In genomic region chr3:50584323-50584722, GRCm38 (mm10) we compare ENCODE assay signal across 29 mouse cellular contexts.
"Had no signal": no experiment of that assay in that cellular context is flagged by ENCODE, and none has a peak within 500 bp of the region (broad histone marks: within the 10 kb centered on the region; RNA-seq: fewer than 3 reads in every experiment).

No protein-coding gene starts in this region.

- H3K27me3 ChIP-seq: limb, embryonic 12.5 days; limb, embryonic 13.5 days; limb, embryonic 15.5 days; liver, embryonic 12.5 days; liver, embryonic 13.5 days; liver, embryonic 15.5 days; lung, embryonic 15.5 days; megakaryocyte, embryonic 14.5 days; midbrain, embryonic 12.5 days; midbrain, embryonic 13.5 days; midbrain, embryonic 15.5 days; neural tube, embryonic 12.5 days had no signal

- H3K9ac ChIP-seq: limb, embryonic 12.5 days; limb, embryonic 13.5 days; limb, embryonic 15.5 days; liver, embryonic 12.5 days; liver, embryonic 13.5 days; liver, embryonic 14.5 days; liver, embryonic 15.5 days; liver, postnatal 0 days; lung, embryonic 14.5 days; lung, embryonic 15.5 days; midbrain, embryonic 12.5 days; midbrain, embryonic 13.5 days; midbrain, embryonic 15.5 days; neural tube, embryonic 12.5 days had no signal

- H3K27ac ChIP-seq: limb, embryonic 10.5 days; limb, embryonic 12.5 days; limb, embryonic 13.5 days; limb, embryonic 15.5 days; liver, embryonic 12.5 days; liver, embryonic 13.5 days; liver, embryonic 14.5 days; liver, embryonic 15.5 days; lung, embryonic 15.5 days; macrophage; midbrain, embryonic 10.5 days; midbrain, embryonic 12.5 days; midbrain, embryonic 13.5 days; midbrain, embryonic 15.5 days; neural tube, embryonic 12.5 days had no signal

- ATAC-seq: liver, embryonic 12.5 days; liver, postnatal 0 days; lung, postnatal 0 days; midbrain, embryonic 13.5 days; midbrain, embryonic 15.5 days; midbrain, embryonic 16.5 days had no signal

- H3K36me3 ChIP-seq: limb, embryonic 10.5 days; limb, embryonic 12.5 days; limb, embryonic 13.5 days; limb, embryonic 15.5 days; liver, embryonic 12.5 days; liver, embryonic 13.5 days; liver, embryonic 15.5 days; lung, embryonic 15.5 days; midbrain, embryonic 10.5 days; midbrain, embryonic 12.5 days; midbrain, embryonic 13.5 days; midbrain, embryonic 15.5 days; neural tube, embryonic 12.5 days had no signal

- H3K9me3 ChIP-seq: limb, embryonic 10.5 days; limb, embryonic 12.5 days; limb, embryonic 13.5 days; limb, embryonic 15.5 days; liver, embryonic 12.5 days; liver, embryonic 13.5 days; liver, embryonic 15.5 days; lung, embryonic 15.5 days; megakaryocyte, embryonic 14.5 days; midbrain, embryonic 10.5 days; midbrain, embryonic 12.5 days; midbrain, embryonic 13.5 days; midbrain, embryonic 15.5 days; neural tube, embryonic 12.5 days had no signal

- H3K4me1 ChIP-seq: limb, embryonic 10.5 days; limb, embryonic 12.5 days; limb, embryonic 13.5 days; limb, embryonic 15.5 days; liver, embryonic 12.5 days; liver, embryonic 13.5 days; liver, embryonic 15.5 days; lung, embryonic 15.5 days; megakaryocyte, embryonic 14.5 days; midbrain, embryonic 10.5 days; midbrain, embryonic 12.5 days; midbrain, embryonic 15.5 days; neural tube, embryonic 12.5 days had no signal

- H3K4me3 ChIP-seq: limb, embryonic 10.5 days; limb, embryonic 12.5 days; limb, embryonic 13.5 days; limb, embryonic 15.5 days; liver, embryonic 12.5 days; liver, embryonic 13.5 days; liver, embryonic 15.5 days; lung, embryonic 15.5 days; megakaryocyte, embryonic 14.5 days; midbrain, embryonic 10.5 days; midbrain, embryonic 12.5 days; midbrain, embryonic 13.5 days; midbrain, embryonic 15.5 days; myocyte; neural tube, embryonic 12.5 days had no signal

- DNase-seq: left cerebral cortex, postnatal 4 days; liver; liver, embryonic 13.5 days; liver, postnatal 0 days; lung, adult 18-20 months; lung, adult 2 months; lung, embryonic 14.5 days; lung, postnatal 10 days; lung, postnatal 14 days; lung, postnatal 36 days; lung, postnatal 4 days had no signal
